Mouse (Mus musculus): Measurements from ENCODE around the gene AL731706.1. TPM values are rescaled to one million over a fixed set of nuclear protein-coding genes. Genes with fewer than 3 reads are reported as not detected.

AL731706.1 gene
- total RNA-seq, 2 experiments from 2014 or later, result 14.7 to 20.4 TPM

- DNase-seq (ENCODE audit: low spot score in 2 of 2), result no peak
Measured at GRCm38 (mm10) chr2:136837994-136838393, 53.2 kb downstream of the AL731706.1 start.

GRCm38 (mm10) chr2:136835882-136836281 is 55.3 kb downstream of the AL731706.1 start:
- no peak for DNase-seq (ENCODE audit: low spot score in 2 of 2)

DNA sequence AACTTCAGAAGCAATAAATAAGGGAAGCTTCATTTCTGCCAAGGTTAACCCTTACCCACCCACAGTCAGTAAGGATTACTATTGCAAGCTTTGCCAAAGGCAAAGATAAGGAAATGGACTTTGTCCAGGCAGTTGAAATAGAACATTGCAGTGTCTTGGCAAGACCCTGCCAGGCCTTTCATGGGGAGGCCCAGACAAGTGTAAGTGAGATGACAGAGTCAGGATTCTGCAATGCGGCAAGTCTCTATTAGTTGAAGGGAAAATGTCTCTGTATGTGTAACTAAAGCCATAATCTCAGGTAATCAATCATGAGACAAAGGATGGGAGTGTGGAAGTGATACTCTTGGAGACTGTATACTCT is 56.5 kb downstream of the AL731706.1 start:
- no peak for DNase-seq (ENCODE audit: low spot score in 2 of 2)

- DNase-seq (ENCODE audit: low spot score in 2 of 2), result no peak
Measured at GRCm38 (mm10) chr2:136833976-136834714, 57.0 kb downstream of the AL731706.1 start.

DNA sequence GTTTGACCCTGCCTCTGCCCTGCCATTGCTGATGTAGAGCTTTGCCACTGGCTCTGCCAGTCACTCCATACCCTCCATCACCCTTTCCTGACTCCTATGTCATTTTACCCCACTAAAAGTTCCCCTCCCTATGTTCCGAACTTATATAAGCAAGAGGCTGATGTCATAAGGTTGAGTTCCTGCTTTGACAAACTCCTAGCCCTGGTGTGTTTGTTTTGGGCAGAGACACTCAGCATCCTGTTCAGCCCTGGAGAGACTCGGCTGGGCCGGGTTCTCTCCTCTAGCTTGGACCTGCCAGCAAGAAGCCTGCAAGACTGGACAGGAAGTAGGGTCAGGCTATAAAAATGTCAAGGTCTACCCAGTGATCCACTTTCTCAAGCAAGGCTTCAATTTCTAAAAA is 58.3 kb downstream of the AL731706.1 start:
- no peak for DNase-seq (ENCODE audit: low spot score in 2 of 2)

Other genes starting within 250 kb of the AL731706.1 start
- 1,000 to 10,000 TPM; 1,087 to 1,219 TPM for gene Snap25, start 177.9 kb downstream of the AL731706.1 start, total RNA-seq (2021)
- 10 to 100 TPM in 1 of 2 experiments, 1 to 10 TPM in 1; 5.0 to 11.8 TPM for gene AL731706.2, start 5.7 kb downstream of the AL731706.1 start, total RNA-seq (2021)
- 1 to 10 TPM; 6.1 to 7.9 TPM for gene Slx4ip, start 171 bp downstream of the AL731706.1 start, total RNA-seq (2021)
- gene Mkks, start within 50 bp of the AL731706.1 start, total RNA-seq (2021), result 10 to 100 TPM; 16.7 to 18.9 TPM
- gene Jag1, start 225.3 kb upstream of the AL731706.1 start, total RNA-seq (2021), result 1 to 10 TPM; 9.4 to 9.7 TPM

Data from layer of hippocampus, postnatal 10 days (tissue).